Mouse (Mus musculus) limb, embryonic 14.5 days (tissue): ENCODE data around the gene 2310034G01Rik. TPM values are rescaled to one million over a fixed set of nuclear protein-coding genes. Genes with fewer than 3 reads are reported as not detected.

Source experiments
- ATAC-seq: fragments of 200-750 bp; cut with Nextera tagmentation; 2 replicates; pipeline ENCODE4 v1.8.0; 2017; ENCODE audit warnings: low read depth, moderate number of reproducible peaks, moderate TSS enrichment; ENCODE audit not compliant: low FRiP score
- DNase-seq: peaks from one replicate; pipeline ENCODE4 v3.0.0-alpha.2; 2015; ENCODE audit warnings: low spot score
- H3K27ac ChIP-seq: fragments of 300-500 bp; sonication (generic); replicated peaks from 2 replicates; pipeline ENCODE4 v1.5.1; 2014; ENCODE audit warnings: low read depth, mild to moderate bottlenecking, low read length, moderate library complexity, mixed read lengths
- H3K27me3 ChIP-seq: fragments of 300-500 bp; sonication (generic); 2 replicates; pipeline ENCODE4 v1.6.1; 2014; ENCODE audit warnings: low read length, mixed read lengths; ENCODE audit not compliant: control insufficient read depth, insufficient read depth
- H3K36me3 ChIP-seq: fragments of 300-500 bp; sonication (generic); 2 replicates; pipeline ENCODE4 v1.6.1; 2014; ENCODE audit warnings: mild to moderate bottlenecking, low read length, moderate library complexity, mixed read lengths; ENCODE audit not compliant: control insufficient read depth, insufficient read depth
- H3K4me1 ChIP-seq: fragments of 300-500 bp; sonication (generic); 2 replicates; pipeline ENCODE4 v1.6.1; 2014; ENCODE audit warnings: antibody characterized with exemption, low read length, mixed read lengths; ENCODE audit not compliant: control insufficient read depth, insufficient read depth
- H3K4me2 ChIP-seq: fragments of 300-500 bp; sonication (generic); replicated peaks from 2 replicates; pipeline ENCODE4 v1.6.1; 2014; ENCODE audit warnings: low read depth, mild to moderate bottlenecking, low read length, moderate library complexity; ENCODE audit not compliant: severe bottlenecking
- H3K4me3 ChIP-seq: fragments of 300-500 bp; sonication (generic); replicated peaks from 2 replicates; pipeline ENCODE4 v1.5.1; 2014; ENCODE audit warnings: low read length
- H3K9ac ChIP-seq: fragments of 300-500 bp; sonication (generic); 2 replicates; pipeline ENCODE4 v1.6.1; 2014; ENCODE audit warnings: mild to moderate bottlenecking, low read depth, low read length, moderate library complexity; ENCODE audit not compliant: severe bottlenecking
- H3K9me3 ChIP-seq: fragments of 300-500 bp; sonication (generic); 2 replicates; pipeline ENCODE4 v1.6.1; 2016; ENCODE audit warnings: low read length; ENCODE audit not compliant: control insufficient read depth
- POLR2A ChIP-seq: fragments of 200-500 bp; IDR thresholded peaks from 2 replicates; pipeline ENCODE4 v1.8.0; 2012; ENCODE audit warnings: inconsistent platforms, mild to moderate bottlenecking, moderate library complexity, borderline replicate concordance; ENCODE audit not compliant: insufficient read depth, insufficient read length; ENCODE audit errors: extremely low read depth
- WGBS: fragments of 180-500 bp; shearing (Covaris S2); extraction: QIAGEN DNeasy Blood & Tissue Kit; methylation state at CpG from one replicate; pipeline ENCODE4 v1.1.7; 2014; 5-methylcytosine and 5-hydroxymethylcytosine counted together
- polyA plus RNA-seq, 2 experiments: library from polyadenylated mRNA; depleted of rRNA in 1 of 2; stranded (reverse) in 1 of 2; unstranded in 1 of 2; fragments of >200 nt; fragmentation: Nextera tagmentation in 1 of 2; extraction: Ambion mirVana in 1 of 2; gene quantifications; 2 replicates each; pipeline versions ENCODE4 v1.2.1 to v1.2.3; 2012 to 2014

Gene 2310034G01Rik
- polyA plus RNA-seq, 2 experiments = 1.6 to 2.1 TPM

DNA sequence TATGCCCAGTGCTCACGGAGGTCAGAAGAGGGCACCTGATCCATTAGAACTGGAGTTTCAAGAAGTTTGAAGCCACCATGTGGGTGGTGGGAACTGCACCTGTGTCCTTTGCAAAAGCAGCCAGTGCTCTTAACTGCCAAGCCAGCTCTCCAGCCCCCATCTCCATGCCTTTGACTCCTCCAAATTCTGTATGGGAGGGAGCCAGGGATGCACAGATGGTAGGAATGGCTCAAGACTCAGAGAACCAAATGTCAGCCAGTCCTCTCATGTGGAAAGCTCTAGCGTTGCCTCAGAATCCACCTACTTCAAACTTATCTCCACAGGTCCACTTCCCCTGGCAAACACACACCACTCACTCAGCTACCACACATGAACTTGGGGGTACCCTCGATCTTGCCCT lies 16.2 kb downstream of the 2310034G01Rik start:
- no peak overlapping the region for H3K9ac ChIP-seq
- no peak overlapping the region for H3K4me3 ChIP-seq
- H3K9me3 ChIP-seq = no peaks in the 10 kb centered on the region
- H3K4me2 ChIP-seq = no peak overlapping the region
- peaks cover 4% of the 10 kb centered on the region; the same call in 1 of the 2 replicates for H3K27me3 ChIP-seq
- no peak for DNase-seq
- 96% methylated on average over 3 of the region's 3 CpGs for WGBS
- H3K36me3 ChIP-seq = peaks cover 24% of the 10 kb centered on the region
- TF ChIP-seq POLR2A = no peak
- H3K4me1 ChIP-seq = peaks cover 14% of the 10 kb centered on the region
- H3K27ac ChIP-seq = no peak overlapping the region
- ATAC-seq = no peak

DNA sequence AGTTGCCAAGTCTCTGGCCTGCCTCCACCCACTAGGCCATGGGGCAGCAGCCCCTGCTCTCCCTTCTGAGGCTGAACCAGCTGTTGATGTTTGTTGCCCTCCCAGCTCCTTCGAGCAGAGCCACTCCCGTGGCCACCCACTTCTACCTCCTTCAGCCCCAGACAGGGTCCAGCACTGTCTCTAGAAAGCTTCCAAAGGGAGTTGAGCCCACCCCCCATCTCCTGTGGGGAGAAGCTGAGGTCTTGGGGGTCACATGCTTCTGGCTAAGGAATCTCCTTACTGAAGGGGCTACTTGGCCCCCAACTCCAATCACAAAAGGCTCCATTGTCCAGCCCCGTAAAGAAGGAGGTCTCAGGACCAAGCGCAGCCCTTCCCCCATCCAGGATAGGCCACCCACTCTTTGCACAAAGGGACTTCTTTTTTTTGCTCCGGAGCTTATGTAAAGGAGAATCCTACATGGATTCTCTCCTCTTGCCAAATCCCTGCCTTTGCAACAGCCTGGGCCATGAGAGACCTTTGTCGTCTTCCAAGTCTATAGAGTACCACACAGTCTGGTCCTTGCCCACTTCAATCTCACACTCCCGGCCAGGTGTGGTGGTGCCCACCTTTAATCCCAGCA lies 17.3 kb downstream of the 2310034G01Rik start:
- DNase-seq = no peak
- WGBS = 71% methylated on average over 7 of the region's 7 CpGs
- ATAC-seq = no peak
- peaks cover 11% of the 10 kb centered on the region for H3K4me1 ChIP-seq
- no peak overlapping the region for H3K9ac ChIP-seq
- H3K9me3 ChIP-seq = no peaks in the 10 kb centered on the region
- H3K4me3 ChIP-seq = no peak overlapping the region
- no peak overlapping the region for H3K4me2 ChIP-seq
- TF ChIP-seq POLR2A = no peak
- H3K27ac ChIP-seq = no peak overlapping the region
- peaks cover 24% of the 10 kb centered on the region for H3K36me3 ChIP-seq
- H3K27me3 ChIP-seq = peaks cover 4% of the 10 kb centered on the region; the same call in 1 of the 2 replicates

DNA sequence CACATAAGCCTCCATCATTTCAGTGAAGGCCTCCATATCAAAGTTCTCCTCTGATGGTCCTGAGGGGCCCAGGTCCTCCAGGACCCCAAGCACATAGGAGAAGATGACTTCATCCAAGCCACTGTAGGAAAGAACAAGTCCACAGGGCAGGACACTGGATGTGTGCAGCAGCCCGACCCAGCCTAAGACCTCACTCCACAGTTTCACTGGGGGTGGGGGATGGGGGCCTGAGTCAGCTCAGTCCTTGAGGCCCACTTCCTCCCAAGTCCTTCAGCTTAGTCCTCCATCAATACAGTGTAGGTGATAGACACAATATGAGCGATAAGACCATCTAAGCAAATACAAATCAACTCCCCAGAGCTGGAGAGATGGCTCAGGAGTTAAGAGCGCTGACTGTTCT lies 18.2 kb downstream of the 2310034G01Rik start:
- H3K27ac ChIP-seq = no peak overlapping the region
- H3K4me1 ChIP-seq = peaks cover 7% of the 10 kb centered on the region
- WGBS = 85% methylated on average over 3 of the region's 3 CpGs
- H3K9ac ChIP-seq = no peak overlapping the region
- TF ChIP-seq POLR2A = no peak
- no peak overlapping the region for H3K4me3 ChIP-seq
- H3K36me3 ChIP-seq = peaks cover 24% of the 10 kb centered on the region
- DNase-seq = no peak
- peaks cover 10% of the 10 kb centered on the region; the same call in 1 of the 2 replicates for H3K27me3 ChIP-seq
- no peak for ATAC-seq
- no peak overlapping the region for H3K4me2 ChIP-seq
- H3K9me3 ChIP-seq = no peaks in the 10 kb centered on the region

DNA sequence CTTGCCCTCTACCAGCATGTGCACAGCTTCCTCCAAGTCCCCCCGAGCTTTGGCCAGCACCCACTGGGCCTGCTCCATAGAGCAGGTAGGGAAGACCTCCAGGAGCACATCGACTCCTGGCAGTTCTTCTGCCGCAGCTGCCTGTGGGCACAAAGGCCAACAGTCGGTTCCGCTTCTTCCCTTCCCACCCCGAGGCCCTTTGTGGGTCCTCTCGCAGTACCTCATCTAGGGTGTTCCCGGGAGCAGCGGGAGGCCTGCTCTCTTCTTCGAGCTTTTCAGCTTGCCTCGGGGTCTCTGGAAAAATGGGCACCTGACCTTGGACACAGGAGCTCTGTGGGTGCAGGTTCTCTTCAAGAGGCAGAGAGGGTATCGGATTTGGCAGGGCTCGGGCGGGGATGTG lies 18.8 kb downstream of the 2310034G01Rik start:
- H3K27me3 ChIP-seq = peaks cover 16% of the 10 kb centered on the region; the same call in 1 of the 2 replicates
- no peak for TF ChIP-seq POLR2A
- H3K4me2 ChIP-seq = no peak overlapping the region
- no peak overlapping the region for H3K9ac ChIP-seq
- no peak overlapping the region for H3K27ac ChIP-seq
- peaks cover 24% of the 10 kb centered on the region for H3K36me3 ChIP-seq
- H3K4me3 ChIP-seq = no peak overlapping the region
- ATAC-seq (no peak), DNase-seq (no peak)
- H3K9me3 ChIP-seq = no peaks in the 10 kb centered on the region
- 93% methylated on average over 14 of the region's 14 CpGs for WGBS
- peaks cover 7% of the 10 kb centered on the region for H3K4me1 ChIP-seq

DNA sequence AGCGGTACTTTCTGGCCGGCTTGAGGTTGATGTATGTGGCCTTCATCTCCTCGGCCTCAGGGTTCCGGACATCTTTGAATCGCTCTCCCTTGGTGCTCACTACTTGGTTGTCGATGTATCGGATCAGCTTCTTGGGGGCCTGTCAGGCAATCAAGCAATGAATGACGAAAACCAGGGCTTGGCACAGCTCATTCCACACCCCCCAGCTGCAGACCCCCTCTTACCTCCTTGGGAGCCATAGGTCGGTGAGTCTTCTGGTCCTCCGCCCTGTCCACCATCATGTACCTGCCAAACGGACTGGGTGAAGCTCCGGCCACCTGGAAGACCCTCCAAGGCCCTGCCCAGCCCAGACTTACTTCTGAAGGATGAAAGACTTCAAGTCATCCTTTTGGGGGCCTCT lies 19.4 kb downstream of the 2310034G01Rik start:
- Histone ChIP-seq H3K36me3 (peaks cover 24% of the 10 kb centered on the region), H3K27ac (no peak overlapping the region), H3K4me3 (no peak overlapping the region), H3K4me2 (no peak overlapping the region), H3K27me3 (peaks cover 21% of the 10 kb centered on the region; the same call in 1 of the 2 replicates), H3K9me3 (no peaks in the 10 kb centered on the region), H3K9ac (no peak overlapping the region), H3K4me1 (peaks cover 7% of the 10 kb centered on the region)
- 93% methylated on average over 12 of the region's 12 CpGs for WGBS
- DNase-seq (no peak), ATAC-seq (no peak)
- no peak for TF ChIP-seq POLR2A
